Mouse (Mus musculus): ENCODE measurements around the gene Gtsf1l. TPM values are rescaled to one million over a fixed set of nuclear protein-coding genes. Genes with fewer than 3 reads are reported as not detected.

Gtsf1l gene
- polyA plus RNA-seq, 1 experiment from 2014 or later = not detected

GRCm38 (mm10) chr2:163095784-163096183 lies 8.1 kb upstream of the Gtsf1l start:
- H3K4me1 ChIP-seq (ENCODE audit: control insufficient read depth, insufficient read depth, low read length) = no peaks in the 10 kb centered on the region
- H3K27ac ChIP-seq (ENCODE audit: low read length) = no peak overlapping the region
- WGBS = 40% methylated on average over 3 of the region's 3 CpGs
- ATAC-seq = peak; percentile 58; the same call in 1 of the 2 replicates
- H3K4me3 ChIP-seq (ENCODE audit: low read length) = no peak overlapping the region
- H3K36me3 ChIP-seq (ENCODE audit: control insufficient read depth, insufficient read depth, low read length) = no peaks in the 10 kb centered on the region
- no peak overlapping the region for H3K4me2 ChIP-seq (ENCODE audit: low read depth, low read length)
- H3K9me3 ChIP-seq (ENCODE audit: control insufficient read depth, low read length) = no peaks in the 10 kb centered on the region
- H3K27me3 ChIP-seq (replicated peaks; ENCODE audit: control insufficient read depth, insufficient read depth, low read length) = no peaks in the 10 kb centered on the region
- H3K9ac ChIP-seq (ENCODE audit: low read depth, low read length) = no peak overlapping the region

DNA sequence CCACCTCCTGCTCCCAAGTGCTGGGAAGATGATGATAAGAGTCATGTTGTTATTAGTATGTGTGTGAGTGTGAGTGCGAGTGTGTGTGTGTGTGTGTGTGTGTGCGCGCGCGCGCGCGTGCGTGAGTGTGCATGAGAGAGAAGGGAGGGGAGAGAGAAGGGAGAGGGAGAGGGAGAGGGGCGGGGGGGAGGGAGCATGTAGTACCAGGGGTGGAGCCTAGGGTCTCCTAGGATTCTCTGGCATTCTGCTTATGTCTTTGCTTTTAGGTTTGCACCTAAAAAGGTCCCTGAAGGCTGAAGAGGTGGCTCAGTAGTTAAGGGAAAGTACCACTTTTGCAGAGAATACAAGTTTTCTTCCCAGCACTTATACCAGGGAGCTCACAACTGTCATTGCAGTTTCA lies 7.3 kb upstream of the Gtsf1l start:
- Histone ChIP-seq H3K4me3 (ENCODE audit: low read length) (no peak overlapping the region), H3K4me1 (ENCODE audit: control insufficient read depth, insufficient read depth, low read length) (no peaks in the 10 kb centered on the region), H3K9ac (ENCODE audit: low read depth, low read length) (no peak overlapping the region), H3K27me3 (replicated peaks; ENCODE audit: control insufficient read depth, insufficient read depth, low read length) (no peaks in the 10 kb centered on the region), H3K36me3 (ENCODE audit: control insufficient read depth, insufficient read depth, low read length) (no peaks in the 10 kb centered on the region), H3K9me3 (ENCODE audit: control insufficient read depth, low read length) (no peaks in the 10 kb centered on the region), H3K27ac (ENCODE audit: low read length) (no peak overlapping the region), H3K4me2 (ENCODE audit: low read depth, low read length) (no peak overlapping the region)
- 84% methylated on average over 10 of the region's 10 CpGs for WGBS
- no peak for ATAC-seq

DNA sequence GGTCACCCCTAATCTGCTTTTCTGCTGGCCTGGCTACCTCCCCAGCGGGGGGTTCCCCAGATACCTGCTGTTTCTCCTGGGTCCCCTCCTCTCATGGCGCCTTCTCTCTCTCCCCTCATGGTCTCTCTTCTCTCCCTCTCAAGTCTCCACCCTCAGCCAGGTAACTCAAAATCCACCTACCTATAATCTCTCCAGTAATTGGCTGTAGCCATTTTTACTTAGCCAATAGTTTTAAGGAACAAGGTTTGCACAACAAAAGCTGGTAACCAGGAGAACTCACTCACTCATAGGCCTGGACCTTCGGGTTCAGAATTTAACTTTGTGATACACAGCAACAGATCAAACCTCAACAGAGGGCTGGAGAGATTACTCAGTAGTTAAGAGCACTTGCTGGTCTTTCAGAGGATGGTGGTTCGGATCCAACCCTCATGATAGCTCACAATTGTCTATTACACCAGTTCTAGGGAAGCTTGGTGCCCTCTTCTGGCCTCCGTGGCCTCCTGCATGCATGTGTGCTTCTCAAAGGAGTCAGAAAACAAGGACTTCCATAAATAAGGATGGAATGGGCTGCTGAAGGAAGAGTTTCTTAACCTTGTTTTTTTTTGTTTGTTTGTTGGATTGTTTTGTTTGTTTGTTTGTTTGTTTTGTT lies 1.9 kb upstream of the Gtsf1l start:
- no peak for ATAC-seq
- Histone ChIP-seq H3K36me3 (ENCODE audit: control insufficient read depth, insufficient read depth, low read length) (no peaks in the 10 kb centered on the region), H3K4me2 (ENCODE audit: low read depth, low read length) (no peak overlapping the region), H3K9me3 (ENCODE audit: control insufficient read depth, low read length) (no peaks in the 10 kb centered on the region), H3K4me3 (ENCODE audit: low read length) (no peak overlapping the region), H3K9ac (ENCODE audit: low read depth, low read length) (no peak overlapping the region), H3K4me1 (ENCODE audit: control insufficient read depth, insufficient read depth, low read length) (no peaks in the 10 kb centered on the region), H3K27me3 (replicated peaks; ENCODE audit: control insufficient read depth, insufficient read depth, low read length) (no peaks in the 10 kb centered on the region), H3K27ac (ENCODE audit: low read length) (no peak overlapping the region)
- WGBS = 71% methylated on average over 5 of the region's 5 CpGs

- Histone ChIP-seq H3K9me3 (ENCODE audit: control insufficient read depth, low read length) (no peaks in the 10 kb centered on the region), H3K9ac (ENCODE audit: low read depth, low read length) (no peak overlapping the region), H3K27me3 (replicated peaks; ENCODE audit: control insufficient read depth, insufficient read depth, low read length) (no peaks in the 10 kb centered on the region), H3K4me1 (ENCODE audit: control insufficient read depth, insufficient read depth, low read length) (no peaks in the 10 kb centered on the region), H3K36me3 (ENCODE audit: control insufficient read depth, insufficient read depth, low read length) (no peaks in the 10 kb centered on the region), H3K27ac (ENCODE audit: low read length) (no peak overlapping the region), H3K4me2 (ENCODE audit: low read depth, low read length) (no peak overlapping the region), H3K4me3 (ENCODE audit: low read length) (no peak overlapping the region)
- WGBS = 77% methylated on average over 8 of the region's 8 CpGs
- ATAC-seq = no peak
Observed at GRCm38 (mm10) chr2:163086561-163086960, 1.1 kb downstream of the Gtsf1l start.

- WGBS = 87% methylated on average over 6 of the region's 6 CpGs
- Histone ChIP-seq H3K9me3 (ENCODE audit: control insufficient read depth, low read length) (no peaks in the 10 kb centered on the region), H3K27me3 (replicated peaks; ENCODE audit: control insufficient read depth, insufficient read depth, low read length) (no peaks in the 10 kb centered on the region), H3K4me3 (ENCODE audit: low read length) (no peak overlapping the region), H3K9ac (ENCODE audit: low read depth, low read length) (no peak overlapping the region), H3K4me1 (ENCODE audit: control insufficient read depth, insufficient read depth, low read length) (no peaks in the 10 kb centered on the region), H3K27ac (ENCODE audit: low read length) (no peak overlapping the region), H3K36me3 (ENCODE audit: control insufficient read depth, insufficient read depth, low read length) (no peaks in the 10 kb centered on the region), H3K4me2 (ENCODE audit: low read depth, low read length) (no peak overlapping the region)
- ATAC-seq = no peak
Observed at GRCm38 (mm10) chr2:163085047-163085446, 2.6 kb downstream of the Gtsf1l start.

GRCm38 (mm10) chr2:163084519-163084918 lies 3.1 kb downstream of the Gtsf1l start:
- Histone ChIP-seq H3K27me3 (replicated peaks; ENCODE audit: control insufficient read depth, insufficient read depth, low read length) (no peaks in the 10 kb centered on the region), H3K4me1 (ENCODE audit: control insufficient read depth, insufficient read depth, low read length) (no peaks in the 10 kb centered on the region), H3K4me2 (ENCODE audit: low read depth, low read length) (no peak overlapping the region), H3K36me3 (ENCODE audit: control insufficient read depth, insufficient read depth, low read length) (no peaks in the 10 kb centered on the region), H3K9me3 (ENCODE audit: control insufficient read depth, low read length) (no peaks in the 10 kb centered on the region), H3K9ac (ENCODE audit: low read depth, low read length) (no peak overlapping the region), H3K27ac (ENCODE audit: low read length) (no peak overlapping the region), H3K4me3 (ENCODE audit: low read length) (no peak overlapping the region)
- ATAC-seq = no peak
- WGBS = 85% methylated on average over 3 of the region's 3 CpGs

DNA sequence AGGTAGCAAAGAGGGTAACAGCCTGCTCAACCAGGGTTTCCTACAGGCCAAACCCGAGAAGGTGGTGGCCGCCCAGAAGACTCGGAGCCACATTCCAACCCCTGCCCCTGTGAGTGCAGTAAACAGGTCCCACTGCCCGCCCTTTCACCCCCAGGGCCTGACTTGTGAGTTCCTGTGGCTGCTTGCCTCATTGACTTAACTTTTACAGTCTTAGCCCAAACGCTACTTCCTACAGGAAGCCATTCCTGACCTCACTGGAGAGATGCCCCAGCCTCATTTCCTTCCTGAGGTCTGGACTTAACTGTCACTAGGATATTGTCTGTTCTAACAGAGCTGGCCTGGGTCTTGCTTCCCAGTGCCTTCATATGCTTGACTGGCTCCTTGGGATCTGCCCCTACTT lies 5.1 kb downstream of the Gtsf1l start:
- Histone ChIP-seq H3K9me3 (ENCODE audit: control insufficient read depth, low read length) (no peaks in the 10 kb centered on the region), H3K4me1 (ENCODE audit: control insufficient read depth, insufficient read depth, low read length) (no peaks in the 10 kb centered on the region), H3K27ac (ENCODE audit: low read length) (no peak overlapping the region), H3K4me3 (ENCODE audit: low read length) (no peak overlapping the region), H3K36me3 (ENCODE audit: control insufficient read depth, insufficient read depth, low read length) (peaks cover under 1% of the 10 kb centered on the region), H3K4me2 (ENCODE audit: low read depth, low read length) (no peak overlapping the region), H3K9ac (ENCODE audit: low read depth, low read length) (no peak overlapping the region), H3K27me3 (replicated peaks; ENCODE audit: control insufficient read depth, insufficient read depth, low read length) (no peaks in the 10 kb centered on the region)
- ATAC-seq = no peak
- 70% methylated on average over 5 of the region's 5 CpGs for WGBS

DNA sequence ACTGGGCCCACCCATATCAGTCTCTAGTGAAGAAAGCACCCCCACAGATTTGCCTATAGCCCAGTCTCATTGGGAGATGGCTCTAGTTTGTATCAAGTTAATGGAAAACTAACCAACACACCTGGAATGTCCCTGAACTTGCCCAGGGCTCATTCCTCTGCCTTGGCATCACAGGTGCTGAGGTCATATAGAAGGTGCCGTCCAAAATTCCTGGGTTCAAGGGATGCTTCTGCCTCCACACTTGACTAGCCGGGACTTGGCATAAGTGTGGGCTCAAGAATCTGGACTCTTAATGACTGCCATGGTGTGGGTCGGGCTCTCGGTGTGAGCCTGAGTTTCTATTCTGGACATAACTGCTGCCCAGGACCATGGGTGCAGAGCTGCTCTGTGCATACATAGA lies 8.6 kb downstream of the Gtsf1l start:
- H3K4me2 ChIP-seq (ENCODE audit: low read depth, low read length) = no peak overlapping the region
- H3K27ac ChIP-seq (ENCODE audit: low read length) = no peak overlapping the region
- no peak overlapping the region for H3K4me3 ChIP-seq (ENCODE audit: low read length)
- H3K9ac ChIP-seq (ENCODE audit: low read depth, low read length) = no peak overlapping the region
- ATAC-seq = no peak
- WGBS = 99% methylated on average over 4 of the region's 4 CpGs
- no peaks in the 10 kb centered on the region for H3K9me3 ChIP-seq (ENCODE audit: control insufficient read depth, low read length)
- H3K36me3 ChIP-seq (ENCODE audit: control insufficient read depth, insufficient read depth, low read length) = peaks cover 3% of the 10 kb centered on the region
- H3K4me1 ChIP-seq (ENCODE audit: control insufficient read depth, insufficient read depth, low read length) = no peaks in the 10 kb centered on the region
- H3K27me3 ChIP-seq (replicated peaks; ENCODE audit: control insufficient read depth, insufficient read depth, low read length) = no peaks in the 10 kb centered on the region

GRCm38 (mm10) chr2:163075234-163075633 lies 12.4 kb downstream of the Gtsf1l start:
- no peaks in the 10 kb centered on the region for H3K27me3 ChIP-seq (replicated peaks; ENCODE audit: control insufficient read depth, insufficient read depth, low read length)
- no peak overlapping the region for H3K4me3 ChIP-seq (ENCODE audit: low read length)
- 0 out of 2 replicates have a peak, but pooled peaks cover 6% of the 10 kb centered on the region for H3K4me1 ChIP-seq (ENCODE audit: control insufficient read depth, insufficient read depth, low read length)
- 77% methylated on average over 3 of the region's 3 CpGs for WGBS
- peaks cover 3% of the 10 kb centered on the region for H3K36me3 ChIP-seq (ENCODE audit: control insufficient read depth, insufficient read depth, low read length)
- no peak for ATAC-seq
- H3K9me3 ChIP-seq (ENCODE audit: control insufficient read depth, low read length) = no peaks in the 10 kb centered on the region
- no peak overlapping the region for H3K27ac ChIP-seq (ENCODE audit: low read length)
- H3K9ac ChIP-seq (ENCODE audit: low read depth, low read length) = no peak overlapping the region
- no peak overlapping the region for H3K4me2 ChIP-seq (ENCODE audit: low read depth, low read length)

DNA sequence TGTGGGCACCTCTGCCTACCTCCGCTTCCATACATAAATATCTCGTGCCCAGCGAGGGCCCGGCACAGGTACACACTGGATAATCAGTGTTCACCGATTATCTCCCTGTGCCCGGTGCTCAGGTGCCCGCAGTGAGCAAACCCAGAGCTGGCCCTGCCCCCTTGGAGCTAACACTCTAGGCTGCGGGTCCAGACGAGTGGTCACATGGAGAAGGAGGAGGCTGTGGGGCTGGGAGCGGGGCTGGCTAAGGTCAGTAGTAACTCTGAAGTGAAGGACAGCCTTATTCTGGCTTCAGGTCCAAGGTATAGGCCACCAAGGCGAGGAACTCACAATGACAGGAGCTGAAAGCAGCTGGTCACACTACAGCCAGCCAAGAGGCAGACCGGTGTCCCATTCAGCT lies 12.8 kb downstream of the Gtsf1l start:
- Histone ChIP-seq H3K9me3 (ENCODE audit: control insufficient read depth, low read length) (no peaks in the 10 kb centered on the region), H3K36me3 (ENCODE audit: control insufficient read depth, insufficient read depth, low read length) (peaks cover 3% of the 10 kb centered on the region), H3K27me3 (replicated peaks; ENCODE audit: control insufficient read depth, insufficient read depth, low read length) (no peaks in the 10 kb centered on the region), H3K9ac (ENCODE audit: low read depth, low read length) (no peak overlapping the region), H3K27ac (ENCODE audit: low read length) (no peak overlapping the region), H3K4me2 (ENCODE audit: low read depth, low read length) (no peak overlapping the region), H3K4me1 (ENCODE audit: control insufficient read depth, insufficient read depth, low read length) (0 out of 2 replicates have a peak, but pooled peaks cover 6% of the 10 kb centered on the region), H3K4me3 (ENCODE audit: low read length) (no peak overlapping the region)
- 93% methylated on average over 12 of the region's 12 CpGs for WGBS
- no peak for ATAC-seq

All from intestine, embryonic 16.5 days (tissue).